Mouse (Mus musculus): ENCODE data around the gene Il1r1.

DNA sequence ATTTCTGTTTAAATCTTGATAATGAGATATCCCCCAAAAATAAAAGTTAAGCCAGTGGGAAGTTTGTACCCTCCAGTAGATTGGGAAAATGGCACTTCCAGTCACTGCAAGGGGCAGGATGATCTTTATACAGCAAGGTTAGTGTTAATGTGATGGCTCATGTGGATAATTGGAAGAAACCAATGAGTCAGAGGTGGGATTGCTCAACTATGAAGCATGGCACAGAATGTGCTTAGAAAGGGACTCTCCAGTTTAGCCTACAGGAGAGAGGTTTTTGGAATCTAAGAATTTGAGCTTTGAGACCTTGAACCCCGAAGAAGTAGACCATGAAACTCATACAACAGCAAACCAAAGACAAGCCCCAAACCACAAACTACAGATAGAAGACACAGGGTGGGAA lies 114.5 kb downstream of the Il1r1 start:
- no peak for TF ChIP-seq POLR2A (IDR thresholded peaks at IDR 0.05; ENCODE audit: low read depth, low read length)
- TF ChIP-seq CTCF (IDR thresholded peaks at IDR 0.05; ENCODE audit: borderline replicate concordance, insufficient read depth, low read length): no peak
